Mouse (Mus musculus) midbrain, postnatal 0 days (tissue): ENCODE measurements at regions not wholly inside any gene's neighbourhood (a gene's known extent, or its start where the extent isn't known, plus 50 kb on each side); places are given as distances from the start of the nearest gene placed in this dataset.
"Not testable (repeated sequence)": the region's sequence is repeated elsewhere in the genome, so short reads cannot be mapped to it uniquely, and the experiment has no call there.

Experiments
- ATAC-seq: fragments of 200-750 bp; cut with Nextera tagmentation; 2 replicates; pipeline ENCODE4 v1.8.0; 2017; ENCODE audit warnings: moderate number of reproducible peaks, mild to moderate bottlenecking, moderate TSS enrichment, moderate library complexity; ENCODE audit not compliant: low FRiP score
- DNase-seq: peaks from one replicate; pipeline ENCODE4 v3.0.0-alpha.2; 2015; ENCODE audit warnings: low spot score
- H3K27ac ChIP-seq: fragments of 300-500 bp; sonication (generic); 2 replicates; pipeline ENCODE4 v1.5.1; 2014; ENCODE audit warnings: low read depth, mild to moderate bottlenecking, low read length, mixed read lengths
- H3K27me3 ChIP-seq: fragments of 300-500 bp; sonication (generic); 2 replicates; pipeline ENCODE4 v1.6.1; 2014; ENCODE audit warnings: low read length, control low read depth, mixed read lengths; ENCODE audit not compliant: insufficient read depth
- H3K36me3 ChIP-seq: fragments of 300-500 bp; sonication (generic); 2 replicates; pipeline ENCODE4 v1.6.1; 2014; ENCODE audit warnings: low read length, control low read depth, mixed read lengths; ENCODE audit not compliant: insufficient read depth
- H3K4me1 ChIP-seq: fragments of 300-500 bp; sonication (generic); 2 replicates; pipeline ENCODE4 v1.6.1; 2014; ENCODE audit warnings: mild to moderate bottlenecking, control low read depth, antibody characterized with exemption, low read length, mixed read lengths; ENCODE audit not compliant: insufficient read depth
- H3K4me2 ChIP-seq: fragments of 300-500 bp; sonication (generic); 2 replicates; pipeline ENCODE4 v1.6.1; 2014; ENCODE audit warnings: low read depth, mild to moderate bottlenecking, low read length, mixed read lengths; ENCODE audit not compliant: poor library complexity, severe bottlenecking
- H3K4me3 ChIP-seq: fragments of 300-500 bp; sonication (generic); 2 replicates; pipeline ENCODE4 v1.5.1; 2014; ENCODE audit warnings: low read depth, mild to moderate bottlenecking, low read length, moderate library complexity
- H3K9ac ChIP-seq: fragments of 300-500 bp; sonication (generic); replicated peaks from 2 replicates; pipeline ENCODE4 v1.6.1; 2014; ENCODE audit warnings: mild to moderate bottlenecking, low read length, moderate library complexity, mixed read lengths; ENCODE audit not compliant: poor library complexity, severe bottlenecking
- H3K9me3 ChIP-seq: fragments of 300-500 bp; sonication (generic); 2 replicates; pipeline ENCODE4 v1.6.1; 2016; ENCODE audit warnings: low read length, control low read depth
- CTCF ChIP-seq: IDR thresholded peaks from 2 replicates; pipeline ENCODE4 v1.5.1; 2016; ENCODE audit warnings: antibody characterized with exemption, mild to moderate bottlenecking
- WGBS: fragments of 180-500 bp; shearing (Covaris S2); extraction: QIAGEN DNeasy Blood & Tissue Kit; methylation state at CpG from one replicate; pipeline ENCODE4 v1.1.7; 2014; 5-methylcytosine and 5-hydroxymethylcytosine counted together

- DNase-seq (no peak), ATAC-seq (no peak)
- Histone ChIP-seq H3K27me3 (no peaks in the 10 kb centered on the region), H3K9me3 (no peaks in the 10 kb centered on the region), H3K9ac (no peak overlapping the region), H3K4me1 (no peaks in the 10 kb centered on the region), H3K4me2 (no peak overlapping the region), H3K4me3 (no peak overlapping the region), H3K36me3 (no peaks in the 10 kb centered on the region), H3K27ac (no peak overlapping the region)
- WGBS = 96% methylated on average over 4 of the region's 4 CpGs
- TF ChIP-seq CTCF = no peak
Measured at GRCm38 (mm10) chr1:51569625-51570024, 91.4 kb upstream of the Nabp1 start.

DNA sequence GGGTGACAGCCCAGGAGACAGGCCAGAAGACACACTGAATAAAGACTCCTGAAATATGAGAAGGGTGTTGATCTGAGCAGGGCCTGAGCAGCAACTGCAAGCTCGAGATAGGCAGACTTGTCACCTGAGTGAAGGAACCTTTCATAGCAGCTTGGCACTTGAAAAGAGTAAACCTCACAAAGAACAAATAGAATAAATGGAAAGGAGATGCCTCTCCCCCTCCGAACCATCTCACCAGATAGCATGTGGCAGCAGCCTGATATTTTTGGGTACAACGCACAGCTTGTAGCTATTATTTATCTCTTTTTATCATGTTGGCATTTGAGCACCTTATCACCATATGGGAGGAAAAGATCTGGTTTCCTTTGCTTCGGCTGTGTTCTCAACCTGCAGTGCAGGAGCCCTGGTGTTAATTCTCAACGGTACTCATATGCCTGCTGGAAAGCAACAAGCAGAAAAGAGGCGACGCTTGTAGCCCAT lies 88.0 kb upstream of the Nabp1 start:
- no peak overlapping the region for H3K27ac ChIP-seq
- ATAC-seq (no peak), DNase-seq (no peak)
- H3K27me3 ChIP-seq = no peaks in the 10 kb centered on the region
- H3K4me3 ChIP-seq = no peak overlapping the region
- TF ChIP-seq CTCF = no peak
- no peaks in the 10 kb centered on the region for H3K36me3 ChIP-seq
- WGBS = 74% methylated on average over 7 of the region's 7 CpGs
- no peak overlapping the region for H3K4me2 ChIP-seq
- H3K4me1 ChIP-seq = no peaks in the 10 kb centered on the region
- no peak overlapping the region for H3K9ac ChIP-seq
- no peaks in the 10 kb centered on the region for H3K9me3 ChIP-seq

DNA sequence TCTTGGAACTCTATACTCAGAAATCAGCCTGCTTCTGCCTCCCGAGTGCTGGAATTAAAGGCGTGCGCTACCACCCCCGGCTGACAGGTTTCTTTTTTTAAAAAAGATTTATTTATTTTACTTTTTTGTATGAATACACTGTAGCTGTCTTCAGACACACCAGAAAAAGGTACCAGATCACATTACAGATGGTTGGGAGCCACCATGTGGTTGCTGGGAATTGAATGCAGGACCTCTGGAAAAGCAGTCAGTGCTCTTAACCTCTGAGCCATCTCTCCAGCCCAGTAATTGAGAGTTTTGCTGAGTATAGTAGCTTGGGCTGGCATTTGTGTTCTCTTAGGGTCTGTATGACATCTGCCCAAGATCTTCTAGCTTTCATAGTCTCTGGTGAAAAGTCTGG lies 78.4 kb upstream of the Nabp1 start:
- H3K9me3 ChIP-seq, H3K4me3 ChIP-seq, DNase-seq, H3K36me3 ChIP-seq, H3K27me3 ChIP-seq, H3K4me2 ChIP-seq, ATAC-seq, H3K4me1 ChIP-seq, H3K27ac ChIP-seq, H3K9ac ChIP-seq: not testable (repeated sequence)
- 94% methylated on average over 4 of the region's 4 CpGs for WGBS

- H3K4me2 ChIP-seq = no peak overlapping the region
- DNase-seq = no peak
- H3K27me3 ChIP-seq = no peaks in the 10 kb centered on the region
- TF ChIP-seq CTCF = no peak
- 78% methylated on average over 6 of the region's 6 CpGs for WGBS
- no peaks in the 10 kb centered on the region for H3K36me3 ChIP-seq
- no peak overlapping the region for H3K4me3 ChIP-seq
- H3K4me1 ChIP-seq = no peaks in the 10 kb centered on the region
- H3K27ac ChIP-seq = no peak overlapping the region
- H3K9ac ChIP-seq = no peak overlapping the region
- no peaks in the 10 kb centered on the region for H3K9me3 ChIP-seq
- ATAC-seq = no peak
Measured at GRCm38 (mm10) chr1:51553738-51554137, 75.5 kb upstream of the Nabp1 start.

DNA sequence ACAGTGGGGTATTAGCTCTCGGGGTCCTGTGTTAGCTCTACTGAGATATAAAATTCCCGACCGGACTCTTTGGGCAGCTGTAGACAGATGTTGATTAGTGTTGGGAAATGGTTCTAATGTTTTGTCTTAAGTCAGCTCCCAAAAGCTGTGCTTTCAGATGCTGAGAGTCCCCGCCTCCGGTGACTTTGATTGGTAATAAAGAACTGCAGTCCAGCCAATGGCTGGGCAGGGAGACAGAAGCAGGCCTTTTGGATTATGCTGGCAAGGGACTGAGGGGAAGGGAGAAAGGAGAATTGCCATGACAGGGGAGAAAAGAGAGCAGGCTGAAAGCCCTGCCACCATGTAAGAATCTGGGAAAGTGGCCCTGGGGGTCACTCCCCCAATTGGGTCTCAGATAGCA lies 73.4 kb upstream of the Nabp1 start:
- no peak for ATAC-seq
- DNase-seq = no peak

DNA sequence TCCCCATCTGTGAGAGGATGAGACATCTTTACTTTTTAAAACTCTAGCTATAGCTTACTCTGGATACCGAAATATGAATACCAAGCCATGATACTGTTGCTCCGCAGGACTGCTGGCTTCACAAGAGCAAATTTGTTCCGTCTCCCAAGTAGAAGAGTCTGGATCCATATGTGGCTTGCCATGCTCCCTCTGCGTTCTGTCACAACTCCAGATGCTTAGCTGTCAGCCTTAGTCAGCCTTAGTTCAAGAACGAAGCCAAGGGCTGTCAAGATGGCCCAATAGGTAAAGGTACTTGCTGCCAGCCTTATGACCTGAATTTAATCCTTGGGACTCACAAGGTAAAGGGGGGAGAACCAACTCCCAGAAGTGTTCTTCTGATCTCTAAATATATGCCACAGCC lies 64.6 kb upstream of the Nabp1 start:
- no peak for DNase-seq
- no peak overlapping the region for H3K4me2 ChIP-seq
- H3K4me1 ChIP-seq = no peaks in the 10 kb centered on the region
- H3K27ac ChIP-seq = no peak overlapping the region
- WGBS = 91% methylated on average over 5 of the region's 5 CpGs
- TF ChIP-seq CTCF = no peak
- H3K9me3 ChIP-seq = no peaks in the 10 kb centered on the region
- H3K36me3 ChIP-seq = no peaks in the 10 kb centered on the region
- no peak overlapping the region for H3K9ac ChIP-seq
- H3K4me3 ChIP-seq = no peak overlapping the region
- ATAC-seq = no peak
- H3K27me3 ChIP-seq = no peaks in the 10 kb centered on the region

More for the DNA sequence above, 73.4 kb upstream of the Nabp1 start:
- 65% methylated on average over 5 of the region's 5 CpGs for WGBS
- no peaks in the 10 kb centered on the region for H3K27me3 ChIP-seq
- no peak overlapping the region for H3K4me2 ChIP-seq
- no peaks in the 10 kb centered on the region for H3K9me3 ChIP-seq
- H3K36me3 ChIP-seq = no peaks in the 10 kb centered on the region
- no peak for TF ChIP-seq CTCF
- no peak overlapping the region for H3K9ac ChIP-seq
- H3K4me3 ChIP-seq = no peak overlapping the region
- no peaks in the 10 kb centered on the region for H3K4me1 ChIP-seq
- no peak overlapping the region for H3K27ac ChIP-seq
